Mouse (Mus musculus) urinary bladder, adult 18-20 months (tissue): ENCODE results near the gene Cwc22.

ENCODE experiments used
- DNase-seq, 2 experiments: peaks; one replicate each; pipeline ENCODE4 v3.0.0; 2022; ENCODE audit warnings: low spot score in 2 of 2, mixed read lengths in 2 of 2

The Cwc22 gene

GRCm38 (mm10) chr2:77925187-77925924 lies 20.8 kb downstream of the Cwc22 start:
- DNase-seq = no peak

- DNase-seq = no peak
Observed at GRCm38 (mm10) chr2:77924003-77924402, 22.2 kb downstream of the Cwc22 start.

GRCm38 (mm10) chr2:77923182-77923581 lies 23.0 kb downstream of the Cwc22 start:
- no peak for DNase-seq

- no peak for DNase-seq
Observed at GRCm38 (mm10) chr2:77921307-77921706, 24.9 kb downstream of the Cwc22 start.

- no peak for DNase-seq
Observed at GRCm38 (mm10) chr2:77920621-77921020, 25.6 kb downstream of the Cwc22 start.

GRCm38 (mm10) chr2:77918474-77918873 lies 27.7 kb downstream of the Cwc22 start:
- DNase-seq = no peak

- DNase-seq = no peak
Observed at GRCm38 (mm10) chr2:77918006-77918405, 28.2 kb downstream of the Cwc22 start.

- no peak for DNase-seq
Observed at GRCm38 (mm10) chr2:77917360-77917734, 28.8 kb downstream of the Cwc22 start.

- DNase-seq = no peak
Observed at GRCm38 (mm10) chr2:77916586-77917359, 29.4 kb downstream of the Cwc22 start.

- DNase-seq = no peak
Observed at GRCm38 (mm10) chr2:77915187-77915586, 31.0 kb downstream of the Cwc22 start.

GRCm38 (mm10) chr2:77913628-77914027 lies 32.5 kb downstream of the Cwc22 start:
- DNase-seq = no peak

GRCm38 (mm10) chr2:77912197-77912596 lies 34.0 kb downstream of the Cwc22 start:
- no peak for DNase-seq

GRCm38 (mm10) chr2:77911452-77911851 lies 34.7 kb downstream of the Cwc22 start:
- no peak for DNase-seq

GRCm38 (mm10) chr2:77910216-77910615 lies 36.0 kb downstream of the Cwc22 start:
- no peak for DNase-seq

- DNase-seq = no peak
Observed at GRCm38 (mm10) chr2:77907164-77907563, 39.0 kb downstream of the Cwc22 start.

GRCm38 (mm10) chr2:77905023-77905422 lies 41.2 kb downstream of the Cwc22 start:
- no peak for DNase-seq

- DNase-seq = no peak
Observed at GRCm38 (mm10) chr2:77904495-77904894, 41.7 kb downstream of the Cwc22 start.

- no peak for DNase-seq
Observed at GRCm38 (mm10) chr2:77903979-77904378, 42.2 kb downstream of the Cwc22 start.

GRCm38 (mm10) chr2:77903098-77903497 lies 43.1 kb downstream of the Cwc22 start:
- DNase-seq = no peak

GRCm38 (mm10) chr2:77901269-77901668 lies 44.9 kb downstream of the Cwc22 start:
- DNase-seq = no peak

GRCm38 (mm10) chr2:77900741-77901140 lies 45.4 kb downstream of the Cwc22 start:
- no peak for DNase-seq

- DNase-seq = no peak
Observed at GRCm38 (mm10) chr2:77900111-77900510, 46.1 kb downstream of the Cwc22 start.

- DNase-seq = no peak
Observed at GRCm38 (mm10) chr2:77898436-77898835, 47.7 kb downstream of the Cwc22 start.
